Mouse (Mus musculus) ES-CJ7 (cell line): ENCODE data around the gene Mettl27.

Experiments
- DNase-seq: peaks from one replicate; pipeline ENCODE4 v3.0.0; 2011; ENCODE audit warnings: low read depth, low spot score

Gene Mettl27

GRCm38 (mm10) chr5:134985633-134986297 is 53.6 kb downstream of the Mettl27 start, which contains the start of gene Cldn3:
Cldn3 (plus strand) TSS chr5:134986214.
- DNase-seq = peak; percentile 95

DNA sequence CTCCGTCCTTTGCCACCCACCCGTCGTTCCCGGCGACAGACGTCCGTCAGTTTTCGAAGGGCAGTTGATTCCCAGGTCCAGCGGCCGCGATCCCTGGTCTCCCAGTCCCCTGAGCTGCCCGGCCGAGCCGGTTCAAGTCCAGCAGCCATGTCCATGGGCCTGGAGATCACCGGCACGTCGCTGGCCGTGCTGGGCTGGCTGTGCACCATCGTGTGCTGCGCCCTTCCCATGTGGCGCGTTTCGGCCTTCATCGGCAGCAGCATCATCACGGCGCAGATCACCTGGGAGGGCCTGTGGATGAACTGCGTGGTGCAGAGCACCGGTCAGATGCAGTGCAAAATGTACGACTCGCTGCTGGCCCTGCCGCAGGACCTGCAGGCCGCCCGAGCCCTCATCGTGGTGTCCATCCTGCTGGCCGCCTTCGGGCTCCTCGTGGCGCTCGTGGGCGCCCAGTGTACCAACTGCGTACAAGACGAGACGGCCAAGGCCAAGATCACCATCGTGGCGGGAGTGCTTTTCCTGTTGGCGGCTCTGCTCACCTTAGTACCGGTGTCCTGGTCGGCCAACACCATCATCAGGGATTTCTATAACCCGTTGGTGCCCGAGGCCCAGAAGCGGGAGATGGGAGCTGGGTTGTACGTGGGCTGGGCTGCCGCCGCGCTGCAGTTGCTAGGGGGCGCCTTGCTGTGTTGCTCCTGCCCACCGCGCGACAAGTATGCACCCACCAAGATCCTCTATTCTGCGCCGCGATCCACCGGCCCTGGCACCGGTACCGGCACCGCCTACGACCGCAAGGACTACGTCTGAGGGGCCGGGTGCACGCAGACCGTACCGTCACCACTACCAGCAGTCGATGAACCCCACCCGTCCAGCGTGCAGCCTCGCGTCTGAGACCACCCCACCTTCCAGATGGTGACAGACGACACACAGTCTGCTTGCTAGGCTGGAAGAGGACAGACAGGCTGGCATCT is 54.4 kb downstream of the Mettl27 start:
- no peak for DNase-seq

DNA sequence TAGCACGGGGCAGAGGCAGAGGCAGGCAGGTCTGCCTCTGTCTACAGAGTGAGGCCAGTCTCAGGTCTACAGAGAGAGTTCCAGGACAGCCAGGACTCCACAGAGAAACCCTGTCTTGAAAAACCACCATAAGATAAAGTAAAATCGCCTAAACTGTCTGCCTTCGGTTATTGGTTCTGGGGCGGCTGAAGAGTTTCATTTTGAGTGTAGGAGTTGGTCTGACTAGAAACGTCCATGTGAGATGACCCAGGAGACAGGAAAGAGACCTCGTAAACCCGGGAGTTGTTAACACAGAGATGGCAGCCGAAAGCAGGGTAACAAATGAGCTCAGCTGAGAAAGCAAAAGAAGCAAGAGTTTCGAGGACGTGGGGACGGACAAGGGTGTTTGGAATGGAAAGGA is 57.0 kb downstream of the Mettl27 start:
- DNase-seq = no peak

DNA sequence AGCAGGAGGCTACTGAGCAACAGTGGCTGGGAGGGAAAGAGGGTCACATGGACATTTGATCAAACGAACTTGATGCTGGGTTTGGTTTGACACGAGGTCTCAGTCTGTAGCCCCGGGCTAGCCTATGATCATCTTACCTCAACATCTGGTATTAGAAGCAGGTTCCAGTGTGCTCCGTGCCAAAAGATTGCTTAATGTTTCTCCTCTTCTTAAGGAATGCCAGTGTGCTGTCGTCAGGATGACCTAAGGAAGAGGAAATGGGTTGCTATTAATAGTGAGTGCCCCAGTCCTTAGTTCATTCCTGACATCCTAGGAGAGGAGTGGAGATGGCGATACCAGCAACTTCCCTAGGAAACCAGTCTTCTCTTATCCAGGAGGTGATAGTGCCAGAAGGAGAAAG is 57.6 kb downstream of the Mettl27 start:
- no peak for DNase-seq
